Mouse (Mus musculus) neural tube, embryonic 11.5 days (tissue): Measurements from ENCODE around the gene Gm20388. TPM values are rescaled to one million over a fixed set of nuclear protein-coding genes. Genes with fewer than 3 reads are reported as not detected.

Experiments used
- ATAC-seq: fragments of 200-750 bp; cut with Nextera tagmentation; 2 replicates; pipeline ENCODE4 v1.8.0; 2017; ENCODE audit warnings: moderate number of reproducible peaks, mild to moderate bottlenecking, moderate TSS enrichment, moderate library complexity; ENCODE audit not compliant: insufficient read depth, low FRiP score, low TSS enrichment
- DNase-seq: peaks from one replicate; pipeline ENCODE4 v3.0.0-alpha.2; 2015; ENCODE audit warnings: low spot score
- H3K27ac ChIP-seq: fragments of 300-500 bp; sonication (generic); 2 replicates; pipeline ENCODE4 v1.5.1; 2014; ENCODE audit warnings: low read depth, mild to moderate bottlenecking, low read length
- H3K27me3 ChIP-seq: fragments of 300-500 bp; sonication (generic); 2 replicates; pipeline ENCODE4 v1.6.1; 2014; ENCODE audit warnings: mild to moderate bottlenecking, low read length, mixed read lengths; ENCODE audit not compliant: control insufficient read depth, insufficient read depth
- H3K36me3 ChIP-seq: fragments of 300-500 bp; sonication (generic); 2 replicates; pipeline ENCODE4 v1.6.1; 2014; ENCODE audit warnings: mild to moderate bottlenecking, low read length, moderate library complexity, mixed read lengths; ENCODE audit not compliant: control insufficient read depth, insufficient read depth
- H3K4me1 ChIP-seq: fragments of 300-500 bp; sonication (generic); 2 replicates; pipeline ENCODE4 v1.6.1; 2014; ENCODE audit warnings: low read length, mixed read lengths; ENCODE audit not compliant: control insufficient read depth, insufficient read depth
- H3K4me2 ChIP-seq: fragments of 300-500 bp; sonication (generic); 2 replicates; pipeline ENCODE4 v1.6.1; 2014; ENCODE audit warnings: low read depth, mild to moderate bottlenecking, moderate library complexity
- H3K4me3 ChIP-seq: fragments of 300-500 bp; sonication (generic); 2 replicates; pipeline ENCODE4 v1.5.1; 2014; ENCODE audit warnings: low read depth, low read length
- H3K9ac ChIP-seq: fragments of 300-500 bp; sonication (generic); 2 replicates; pipeline ENCODE4 v1.6.1; 2014; ENCODE audit warnings: mild to moderate bottlenecking, low read length
- H3K9me3 ChIP-seq: fragments of 300-500 bp; sonication (generic); 2 replicates; pipeline ENCODE4 v1.6.1; 2016; ENCODE audit warnings: low read length; ENCODE audit not compliant: control insufficient read depth
- WGBS: fragments of 180-500 bp; shearing (Covaris S2); extraction: QIAGEN DNeasy Blood & Tissue Kit; methylation state at CpG from one replicate; pipeline ENCODE4 v1.1.7; 2014; 5-methylcytosine and 5-hydroxymethylcytosine counted together
- polyA plus RNA-seq: library from polyadenylated mRNA; unstranded; fragments of >200 nt; fragmentation: Nextera tagmentation; extraction: Ambion mirVana; gene quantifications from 2 replicates; pipeline ENCODE4 v1.2.1, GENCODE M21; 2014

The Gm20388 gene
- polyA plus RNA-seq, 1 experiment from 2014 or later, result not detected

DNA sequence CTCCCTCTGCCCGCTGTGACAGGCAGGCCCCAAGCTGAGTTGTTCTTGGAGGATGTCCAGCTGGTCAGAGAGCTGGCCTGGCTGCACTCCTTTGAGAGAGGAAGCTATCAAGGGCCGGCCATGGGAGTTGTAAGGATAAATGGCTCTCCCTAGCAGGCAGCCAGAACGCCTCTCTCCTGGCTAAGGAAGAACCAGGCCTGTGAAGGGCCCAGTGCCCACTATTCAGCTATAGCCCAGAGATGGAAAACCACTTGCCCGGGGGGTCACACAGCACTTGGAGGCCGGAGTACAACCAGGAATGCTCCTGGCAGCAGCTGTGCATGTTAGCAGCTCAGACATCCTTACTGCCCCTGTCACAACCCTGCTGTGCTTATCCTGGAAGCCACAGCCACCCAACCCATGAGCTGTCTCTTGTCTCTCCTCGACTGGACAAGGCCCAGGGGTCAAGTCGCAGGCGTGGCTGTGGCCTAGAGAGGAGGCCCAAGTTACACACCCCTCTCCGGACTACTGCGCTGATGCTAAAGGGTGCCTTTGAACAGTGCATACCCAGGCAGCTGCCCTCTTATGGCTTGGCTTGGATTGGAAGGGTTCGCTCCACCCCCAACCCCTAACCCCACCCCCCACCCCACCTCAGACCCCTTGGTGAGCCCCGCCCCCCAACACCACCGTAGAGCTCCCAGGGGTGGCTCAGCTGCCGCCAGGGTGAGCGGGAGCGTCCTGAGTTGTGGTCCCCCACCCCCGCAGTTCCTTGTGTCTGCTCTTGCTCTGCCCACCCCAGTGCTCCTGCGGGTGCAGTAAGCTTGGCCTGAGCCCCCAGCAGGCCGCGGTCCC is 593.8 kb downstream of the Gm20388 start:
- peak; percentile 48 for DNase-seq

DNA sequence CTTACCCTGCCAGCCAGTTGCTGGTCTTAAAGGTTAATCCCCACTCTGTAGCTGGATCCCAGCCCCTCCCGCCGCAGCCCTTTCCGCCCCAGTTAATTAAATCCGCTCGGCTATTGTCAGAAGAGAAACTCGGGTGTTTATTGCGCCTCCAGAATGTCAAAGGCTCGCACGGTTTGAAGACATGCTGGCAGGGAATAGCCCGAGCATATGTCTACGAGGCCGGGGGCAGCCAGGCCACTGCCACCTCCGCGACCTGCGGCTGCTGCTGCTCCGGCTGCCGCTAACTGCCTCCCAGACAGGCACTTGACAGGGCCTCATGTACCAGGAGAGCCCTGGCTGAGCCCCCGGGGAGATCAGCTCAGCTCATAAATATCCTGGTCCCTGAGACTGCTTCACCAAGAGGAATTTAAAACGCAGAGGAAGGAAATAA is 594.5 kb downstream of the Gm20388 start:
- DNase-seq (peak; percentile 71), ATAC-seq (no peak)
- Histone ChIP-seq H3K36me3 (no peaks in the 10 kb centered on the region), H3K9me3 (no peaks in the 10 kb centered on the region), H3K9ac (no peak overlapping the region; the same call in 1 of the 2 replicates), H3K4me2 (peak overlapping the region; percentile 43), H3K27ac (peak overlapping the region; percentile 72), H3K27me3 (no peaks in the 10 kb centered on the region), H3K4me3 (no peak overlapping the region), H3K4me1 (peaks cover 81% of the 10 kb centered on the region)
- 2% methylated on average over 19 of the region's 19 CpGs for WGBS

More for the DNA sequence above, 593.8 kb downstream of the Gm20388 start:
- 0 out of 2 replicates have a peak overlapping the region, but pooled peaks have one; percentile 1 for H3K4me3 ChIP-seq
- H3K4me2 ChIP-seq, result peak overlapping the region; percentile 43
- H3K36me3 ChIP-seq, result no peaks in the 10 kb centered on the region
- peak overlapping the region; percentile 72 for H3K27ac ChIP-seq
- H3K9ac ChIP-seq, result no peak overlapping the region; the same call in 1 of the 2 replicates
- WGBS, result 12% methylated on average over 17 of the region's 20 CpGs
- ATAC-seq, result 0 out of 2 replicates have a peak, but pooled peaks have one; percentile 17
- peaks cover 78% of the 10 kb centered on the region for H3K4me1 ChIP-seq
- H3K27me3 ChIP-seq, result no peaks in the 10 kb centered on the region
- H3K9me3 ChIP-seq, result no peaks in the 10 kb centered on the region

DNA sequence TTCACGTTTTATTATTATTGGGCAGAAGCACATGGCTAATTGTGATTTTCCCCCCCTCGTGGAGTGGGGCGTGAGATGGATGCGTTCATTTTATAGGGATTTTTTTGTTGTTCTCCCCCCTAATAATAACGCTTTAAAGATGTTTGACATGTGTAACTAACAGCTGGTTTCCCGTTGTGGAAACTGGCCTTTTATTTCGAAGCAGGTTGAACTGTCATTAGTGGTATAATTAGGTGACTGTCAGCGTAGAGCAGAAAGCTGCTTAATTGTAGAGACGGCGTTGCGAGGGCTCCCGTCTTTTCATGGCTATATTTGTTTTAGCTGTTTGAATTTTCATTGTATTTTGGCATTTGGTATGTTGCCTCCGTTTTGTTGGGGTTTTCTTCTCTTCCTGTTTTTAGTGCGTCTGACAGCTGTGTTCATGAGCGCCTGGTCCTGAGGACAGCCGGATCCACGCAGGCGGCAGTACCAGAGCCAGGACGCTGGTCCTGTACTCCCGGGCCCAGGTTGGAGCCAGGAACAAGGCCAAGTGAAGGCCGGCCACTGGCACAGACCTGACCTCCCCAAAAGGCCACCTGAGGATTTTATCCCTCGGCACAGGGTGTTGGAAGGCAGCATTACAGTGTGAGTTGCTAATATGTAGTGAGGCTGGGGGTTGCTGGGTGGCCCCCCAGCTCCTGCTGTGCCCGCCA is 595.1 kb downstream of the Gm20388 start:
- Histone ChIP-seq H3K9ac (no peak overlapping the region), H3K36me3 (no peaks in the 10 kb centered on the region), H3K9me3 (no peaks in the 10 kb centered on the region), H3K27me3 (no peaks in the 10 kb centered on the region), H3K4me1 (peaks cover 83% of the 10 kb centered on the region), H3K4me2 (peak overlapping the region; percentile 43), H3K4me3 (no peak overlapping the region), H3K27ac (peak overlapping the region; percentile 72)
- ATAC-seq (no peak), DNase-seq (no peak)
- WGBS, result 16% methylated on average over 23 of the region's 23 CpGs

DNA sequence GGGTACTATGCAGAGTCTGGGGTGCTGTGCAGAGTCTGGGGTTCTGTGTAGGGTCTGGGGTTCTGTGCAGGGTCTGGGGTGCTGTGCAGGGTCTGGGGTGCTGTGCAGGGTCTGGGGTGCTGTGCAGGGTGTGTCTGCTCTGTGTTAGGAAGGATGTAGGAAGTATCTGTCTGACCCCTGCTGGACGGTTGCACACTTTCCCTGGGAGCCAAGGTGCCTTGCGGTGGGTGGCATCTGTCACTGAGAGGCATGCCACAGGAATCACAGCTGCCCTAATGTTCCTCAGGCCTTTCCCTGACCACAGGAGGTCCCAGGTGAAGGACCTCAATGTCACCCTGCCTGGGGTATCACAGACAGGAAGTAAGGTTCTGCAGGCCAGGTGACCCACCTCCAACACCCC is 595.9 kb downstream of the Gm20388 start:
- Histone ChIP-seq H3K27me3 (no peaks in the 10 kb centered on the region), H3K4me3 (no peak overlapping the region), H3K36me3 (no peaks in the 10 kb centered on the region), H3K9ac (no peak overlapping the region), H3K4me1 (peaks cover 91% of the 10 kb centered on the region), H3K9me3 (no peaks in the 10 kb centered on the region), H3K4me2 (no peak overlapping the region), H3K27ac (no peak overlapping the region)
- ATAC-seq (no peak), DNase-seq (no peak)
- WGBS, result 53% methylated on average over 2 of the region's 2 CpGs

DNA sequence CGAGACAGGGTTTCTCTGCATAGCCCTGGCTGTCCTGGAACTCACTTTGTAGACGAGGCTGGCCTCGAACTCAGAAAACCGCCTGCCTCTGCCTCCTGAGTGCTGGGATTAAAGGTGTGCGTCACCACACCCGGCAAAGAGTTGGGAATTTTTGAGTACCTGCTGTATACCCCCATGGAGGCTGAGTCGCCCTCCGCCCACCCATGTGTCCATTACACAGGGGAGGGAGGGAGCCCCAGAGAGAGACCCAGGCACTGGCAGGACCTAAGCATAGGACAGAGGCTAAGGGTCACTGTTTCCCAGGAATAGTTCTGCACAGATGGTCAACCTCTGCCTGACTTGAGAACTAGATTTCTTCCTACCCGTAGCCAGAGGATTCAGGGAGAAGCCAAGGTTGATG is 596.6 kb downstream of the Gm20388 start:
- Histone ChIP-seq H3K4me3 (no peak overlapping the region), H3K4me1 (peaks cover 96% of the 10 kb centered on the region), H3K27me3 (no peaks in the 10 kb centered on the region), H3K4me2 (no peak overlapping the region), H3K27ac (no peak overlapping the region), H3K36me3 (no peaks in the 10 kb centered on the region), H3K9me3 (no peaks in the 10 kb centered on the region), H3K9ac (no peak overlapping the region)
- WGBS, result 87% methylated on average over 9 of the region's 9 CpGs
- ATAC-seq (no peak), DNase-seq (no peak)

DNA sequence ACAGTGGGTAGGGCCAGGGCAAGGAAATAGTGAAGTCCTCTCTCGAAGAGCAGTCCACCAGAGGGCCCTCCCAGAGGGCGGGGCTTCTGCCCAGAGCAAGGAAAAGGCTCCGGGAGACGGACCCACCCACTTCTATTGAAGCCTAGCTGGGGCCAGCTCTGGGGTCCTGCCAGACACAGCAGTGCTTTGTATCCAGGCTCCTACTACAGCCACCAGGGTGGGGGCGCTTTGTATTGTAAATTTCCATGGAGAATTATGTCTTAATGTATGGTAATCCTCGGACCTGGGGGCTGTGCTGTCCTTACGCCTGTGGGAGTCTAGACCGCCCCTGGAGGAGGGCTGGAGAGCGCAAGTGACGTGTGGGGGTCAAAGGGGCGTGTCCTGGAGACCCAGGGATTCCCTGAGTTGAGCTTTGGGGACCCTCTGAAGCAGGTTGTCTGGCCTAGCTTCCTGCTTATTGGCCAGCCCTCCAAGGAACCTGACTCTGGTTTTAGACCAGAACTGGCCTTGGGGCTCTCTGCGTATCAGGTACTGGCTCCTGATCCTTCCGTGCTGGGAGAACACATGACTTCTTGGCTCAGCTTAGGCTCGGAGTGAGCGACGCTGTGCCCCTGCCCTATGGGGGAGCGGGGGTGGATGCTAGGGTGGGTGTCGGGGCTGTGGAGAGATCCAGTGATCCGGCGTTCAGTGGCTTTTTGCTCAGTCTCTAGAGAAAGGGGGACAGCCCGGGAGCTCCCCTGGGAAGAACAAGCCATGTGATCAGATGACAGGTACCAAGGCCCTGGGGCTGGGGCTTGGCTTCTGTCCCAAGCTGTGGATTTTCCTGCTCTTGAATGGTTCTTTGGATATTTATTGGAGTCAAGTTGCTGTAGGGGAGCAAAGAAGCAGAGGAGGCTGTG is 598.7 kb downstream of the Gm20388 start:
- Histone ChIP-seq H3K27me3 (no peaks in the 10 kb centered on the region), H3K9ac (no peak overlapping the region), H3K9me3 (no peaks in the 10 kb centered on the region), H3K36me3 (no peaks in the 10 kb centered on the region), H3K27ac (peak overlapping the region; percentile 23), H3K4me2 (peak overlapping the region; percentile 23), H3K4me3 (no peak overlapping the region), H3K4me1 (peaks cover 97% of the 10 kb centered on the region)
- peak; percentile 69 for ATAC-seq
- WGBS, result 3% methylated on average over 21 of the region's 21 CpGs
- DNase-seq, result peak; percentile 83

DNA sequence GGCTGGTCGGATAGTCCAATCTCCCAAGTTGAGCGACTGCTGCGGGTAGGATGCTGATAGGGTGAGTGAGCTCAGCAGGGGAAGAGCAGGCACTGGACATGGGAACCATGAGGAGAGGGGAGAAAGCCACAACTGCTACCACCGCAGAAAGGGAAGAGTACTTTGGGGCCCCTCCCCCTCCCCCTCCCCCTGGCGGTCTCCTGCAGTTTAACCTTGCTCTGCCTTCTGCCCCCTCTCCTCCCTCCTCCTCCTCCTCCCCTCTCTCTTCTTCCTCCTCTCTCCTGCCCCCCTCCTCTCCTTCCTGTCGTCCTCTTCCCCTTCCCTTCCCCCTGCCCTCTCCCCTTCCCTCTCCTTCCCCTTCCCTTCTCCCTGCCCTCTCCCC is 599.4 kb downstream of the Gm20388 start:
- no peaks in the 10 kb centered on the region for H3K27me3 ChIP-seq
- H3K27ac ChIP-seq, result peak overlapping the region; percentile 23; the same call in 1 of the 2 replicates
- WGBS, result 5% methylated on average over 5 of the region's 6 CpGs
- no peak overlapping the region for H3K4me3 ChIP-seq
- H3K36me3 ChIP-seq, result no peaks in the 10 kb centered on the region
- H3K9ac ChIP-seq, result no peak overlapping the region
- H3K9me3 ChIP-seq, result no peaks in the 10 kb centered on the region
- DNase-seq (no peak), ATAC-seq (no peak)
- H3K4me2 ChIP-seq, result peak overlapping the region; percentile 23; the same call in 1 of the 2 replicates
- peaks cover 97% of the 10 kb centered on the region for H3K4me1 ChIP-seq

DNA sequence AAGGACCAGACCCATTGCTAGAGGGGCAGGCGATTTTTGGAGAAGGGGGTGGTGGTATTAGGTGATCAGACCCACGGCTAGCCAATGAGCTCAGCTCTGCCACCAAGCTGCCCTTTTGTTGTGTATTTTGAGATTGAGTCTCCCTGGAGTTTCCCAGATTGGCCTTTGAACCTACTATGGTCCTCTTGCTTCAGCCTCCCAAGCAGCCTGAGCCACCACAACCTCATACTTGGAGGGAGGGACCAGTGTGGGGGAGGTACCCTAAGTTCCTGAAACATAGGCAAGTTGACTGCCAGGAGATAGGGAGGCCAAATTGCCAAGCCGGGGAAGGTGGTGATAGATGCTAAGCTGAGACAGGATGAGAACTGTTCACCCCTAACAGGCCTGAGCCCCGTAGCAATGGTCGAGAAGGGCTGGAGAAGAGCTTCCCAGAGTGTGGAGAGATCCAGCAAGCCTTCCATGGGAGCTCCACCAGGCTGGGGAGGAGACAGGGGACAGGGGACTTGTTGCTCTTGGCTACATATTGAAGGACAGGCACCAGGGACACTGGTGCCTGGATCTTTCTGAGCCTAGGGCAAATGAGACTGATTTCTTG is 600.3 kb downstream of the Gm20388 start:
- Histone ChIP-seq H3K4me3 (no peak overlapping the region), H3K9me3 (no peaks in the 10 kb centered on the region), H3K27me3 (no peaks in the 10 kb centered on the region), H3K27ac (no peak overlapping the region), H3K36me3 (no peaks in the 10 kb centered on the region), H3K4me1 (peaks cover 96% of the 10 kb centered on the region), H3K9ac (peak overlapping the region; percentile 40), H3K4me2 (peak overlapping the region; percentile 9; the same call in 1 of the 2 replicates)
- 12% methylated on average over 5 of the region's 5 CpGs for whole genome bisulfite sequencing
- ATAC-seq (no peak), DNase-seq (no peak)
